Mouse (Mus musculus) G1E (cell line): Measurements from ENCODE around the gene Rtbdn.

ENCODE experiments used
- CTCF ChIP-seq: IDR thresholded peaks from 2 replicates; pipeline ENCODE4 v1.5.1; 2012; ENCODE audit warnings: low read depth, low read length, inconsistent platforms, mixed read lengths
- GATA1 ChIP-seq: IDR thresholded peaks from 2 replicates; pipeline ENCODE4 v1.6.1; 2012; ENCODE audit warnings: borderline replicate concordance, low read length, inconsistent platforms, mixed read lengths
- GATA2 ChIP-seq: IDR thresholded peaks from 2 replicates; pipeline ENCODE4 v1.6.1; 2012; ENCODE audit warnings: low read depth, low read length, inconsistent platforms, borderline replicate concordance
- POLR2AphosphoS5 ChIP-seq: IDR thresholded peaks from 2 replicates; pipeline ENCODE4 v1.6.1; 2012; ENCODE audit warnings: low read depth, low read length, inconsistent platforms; ENCODE audit not compliant: insufficient replicate concordance
- TAL1 ChIP-seq: conservative IDR thresholded peaks from 2 replicates; pipeline ENCODE4 v1.6.1; 2012; ENCODE audit warnings: low read depth, low read length, inconsistent platforms, mixed read lengths

- TF ChIP-seq GATA1 (no peak), CTCF (no peak), TAL1 (no peak), POLR2AphosphoS5 (no peak), GATA2 (no peak)
These were observed 37.7 kb downstream of the Rtbdn start for GRCm38 (mm10) chr8:84984294-84985048.
